In the genomic region with DNA sequence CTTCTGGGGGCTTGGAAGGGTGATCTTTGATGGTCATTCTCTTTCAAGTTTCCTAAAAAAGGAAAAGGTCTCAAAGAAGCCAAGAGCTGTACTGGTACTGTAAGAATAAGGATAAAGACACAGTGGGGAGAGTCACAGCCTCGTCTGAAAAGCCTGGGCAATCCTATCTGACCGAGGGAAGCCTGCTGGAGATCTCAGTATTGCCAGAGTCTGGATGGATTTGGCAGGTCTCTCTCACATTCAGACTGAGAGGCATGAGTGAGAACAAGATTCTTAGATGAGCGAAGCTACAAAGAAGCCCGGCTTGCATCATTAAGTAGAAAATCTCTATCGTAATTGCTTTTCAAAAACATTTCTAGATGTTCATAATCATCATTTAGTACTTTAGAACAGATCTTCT, we compare ENCODE assay signal across 14 mouse cellular contexts.
DNase-seq lines count a peak whose midpoint lies in the region.
"Had no signal": no experiment of that assay in that cellular context is flagged by ENCODE, and none has a peak within 500 bp of the region (broad histone marks: within the 10 kb centered on the region; RNA-seq: fewer than 3 reads in every experiment).

No protein-coding gene starts in this region.

- peak; percentile 67 to 78 for DNase-seq in cerebellum, postnatal 10 days
- DNase-seq in cerebellum, adult 11 months = no peak
- peak; percentile 23 to 49 for DNase-seq in cerebellum, postnatal 25 days
- no peak for DNase-seq in cerebellum, adult 11-12 months
- DNase-seq in left cerebral cortex, postnatal 4 days = peak; percentile 9
- no peak for DNase-seq in left cerebral cortex, postnatal 10 days (ENCODE audit: extremely low spot score in 1 of 2, low spot score in 2 of 2)
- DNase-seq in gastrocnemius, adult 18-20 months (ENCODE audit: low spot score) = no peak
- DNase-seq: adrenal gland, adult 2 months; adrenal gland, postnatal 10 days; adrenal gland, postnatal 25 days; cerebellum, adult 18-20 months; cerebellum, adult 9-10 months; forebrain, postnatal 0 days; gastrocnemius, adult 2 months had no signal

- intact Hi-C loops in left cerebral cortex, postnatal 4 days (cut with DNase I) = no loop called here
- intact Hi-C loops in left cerebral cortex, postnatal 10 days (cut with DNase I) = no loop called here

Comparison
In these comparisons a context has a peak if more than half of its experiments do, and no peak if none do; other contexts are left out.
1. DNase-seq: peak in cerebellum, postnatal 10 days (2 of 2), cerebellum, postnatal 25 days (2 of 2) and left cerebral cortex, postnatal 4 days (single experiment); none in cerebellum, adult 11 months (single experiment), cerebellum, adult 11-12 months (single experiment), left cerebral cortex, postnatal 10 days (0 of 2) and gastrocnemius, adult 18-20 months (single experiment).